Mouse (Mus musculus) ES-E14 (cell line): Measurements from ENCODE around the gene Mt2. TPM values are rescaled to one million over a fixed set of nuclear protein-coding genes. Genes with fewer than 3 reads are reported as not detected.
"Not testable (repeated sequence)": the region's sequence is repeated elsewhere in the genome, so short reads cannot be mapped to it uniquely, and the experiment has no call there.

Source experiments
- DNase-seq: peaks from one replicate; pipeline ENCODE4 v3.0.0-alpha.2; 2013; ENCODE audit warnings: low read depth, low spot score
- H3K27ac ChIP-seq: 2 replicates; pipeline ENCODE4 v1.5.1; 2012; ENCODE audit warnings: low read depth, mild to moderate bottlenecking, low read length, moderate library complexity, mixed read lengths; ENCODE audit not compliant: poor library complexity, insufficient read depth, severe bottlenecking
- H3K36me3 ChIP-seq: 2 replicates; pipeline ENCODE4 v1.6.1; 2012; ENCODE audit warnings: mild to moderate bottlenecking, low read length, moderate library complexity, mixed read lengths; ENCODE audit not compliant: control insufficient read depth, poor library complexity, insufficient read depth, severe bottlenecking
- H3K4me1 ChIP-seq, 2 experiments: fragments of 150-350 bp in 1 of 2; sonication (generic) in 1 of 2; 2 replicates each; pipeline ENCODE4 v1.6.1; 2012; ENCODE audit warnings: low read length in 2 of 2, mild to moderate bottlenecking in 1 of 2, mixed read lengths in 1 of 2; ENCODE audit not compliant: control insufficient read depth in 2 of 2, insufficient read depth in 2 of 2, poor library complexity in 1 of 2
- H3K4me3 ChIP-seq, 2 experiments: fragments of 150-350 bp in 1 of 2; sonication (generic) in 1 of 2; 2 replicates each; pipeline ENCODE4 v1.5.1; 2012; ENCODE audit warnings: low read length in 2 of 2, low read depth in 1 of 2, mild to moderate bottlenecking in 1 of 2, mixed read lengths in 1 of 2; ENCODE audit not compliant: insufficient read depth in 1 of 2, poor library complexity in 1 of 2, severe bottlenecking in 1 of 2
- H3K9ac ChIP-seq: 2 replicates; pipeline ENCODE4 v1.6.1; 2012; ENCODE audit warnings: low read depth, mild to moderate bottlenecking, low read length, mixed read lengths; ENCODE audit not compliant: poor library complexity, insufficient read depth, severe bottlenecking
- H3K9me3 ChIP-seq: fragments of 150-350 bp; sonication (generic); 2 replicates; pipeline ENCODE4 v1.6.1; 2012; ENCODE audit warnings: low read depth, mild to moderate bottlenecking, low read length; ENCODE audit not compliant: control insufficient read depth, insufficient read depth
- CHD2 ChIP-seq: IDR thresholded peaks from 2 replicates; pipeline ENCODE4 v1.6.1; 2014; ENCODE audit warnings: mild to moderate bottlenecking, low read depth, low read length, inconsistent platforms
- HCFC1 ChIP-seq: IDR thresholded peaks from 2 replicates; pipeline ENCODE4 v1.6.1; 2012; ENCODE audit warnings: low read length, inconsistent platforms, borderline replicate concordance; ENCODE audit not compliant: insufficient read depth
- MAFK ChIP-seq: IDR thresholded peaks from 2 replicates; pipeline ENCODE4 v1.6.1; 2014; ENCODE audit warnings: mild to moderate bottlenecking, low read depth, low read length, inconsistent platforms; ENCODE audit not compliant: insufficient read depth
- ZC3H11A ChIP-seq: IDR thresholded peaks from 2 replicates; pipeline ENCODE4 v1.6.1; 2012; ENCODE audit warnings: low read depth, mild to moderate bottlenecking, inconsistent platforms, low read length, borderline replicate concordance
- ZNF384 ChIP-seq: IDR thresholded peaks from 2 replicates; pipeline ENCODE4 v1.6.1; 2012; ENCODE audit warnings: low read depth, low read length, inconsistent platforms
- in situ Hi-C, 2 experiments: fragments of 600-800 bp; cut with MboI; formaldehyde crosslinking; loops; one replicate each; pipeline ENCODE4 v1.15.1; 2025; ENCODE audit warnings: low sequenced_read_pairs in 2 of 2, inconsistent platforms in 1 of 2; ENCODE audit not compliant: unreplicated experiment in 2 of 2
- total RNA-seq: library from RNA; depleted of rRNA; stranded (reverse); fragments of 300-350 nt; gene quantifications from 2 replicates; pipeline ENCODE4 v1.2.3, GENCODE M21; 2012

The Mt2 gene
- total RNA-seq, 1 experiment, result 635 TPM

GRCm38 (mm10) chr8:94130126-94130525 is 42.3 kb upstream of the Mt2 start:
- DNase-seq, result no peak
- no peak overlapping the region for H3K9ac ChIP-seq
- no peak for TF ChIP-seq MAFK
- TF ChIP-seq ZC3H11A, result no peak
- TF ChIP-seq CHD2, result no peak
- TF ChIP-seq HCFC1, result no peak
- TF ChIP-seq ZNF384, result no peak
- H3K9me3 ChIP-seq, result no peaks in the 10 kb centered on the region
- in situ Hi-C loops, result no loop called here
- no peaks in the 10 kb centered on the region for H3K36me3 ChIP-seq
- no peaks in the 10 kb centered on the region for H3K4me1 ChIP-seq
- no peak overlapping the region for H3K4me3 ChIP-seq
- no peak overlapping the region for H3K27ac ChIP-seq

- H3K9ac ChIP-seq, result no peak overlapping the region
- no peak for DNase-seq
- in situ Hi-C loops, result no loop called here
- TF ChIP-seq ZNF384 (no peak), MAFK (no peak), HCFC1 (no peak), CHD2 (no peak), ZC3H11A (no peak)
- H3K36me3 ChIP-seq, result no peaks in the 10 kb centered on the region
- H3K4me3 ChIP-seq, result no peak overlapping the region
- H3K27ac ChIP-seq, result no peak overlapping the region
- peaks cover 0 to 3% of the 10 kb centered on the region in 2 experiments; a peak in 1 of 4 replicates for H3K4me1 ChIP-seq
- no peaks in the 10 kb centered on the region for H3K9me3 ChIP-seq
These were observed 40.4 kb upstream of the Mt2 start for GRCm38 (mm10) chr8:94132096-94132495.

GRCm38 (mm10) chr8:94134601-94135000 is 37.9 kb upstream of the Mt2 start:
- TF ChIP-seq MAFK, result peak; percentile 48; the same call in 1 of the 2 replicates
- H3K4me1 ChIP-seq, H3K27ac ChIP-seq, in situ Hi-C loops, H3K9me3 ChIP-seq, H3K4me3 ChIP-seq, H3K9ac ChIP-seq, H3K36me3 ChIP-seq, DNase-seq: not testable (repeated sequence)

- TF ChIP-seq CHD2 (no peak), HCFC1 (no peak), ZC3H11A (no peak), MAFK (no peak)
- H3K27ac ChIP-seq, result no peak overlapping the region
- no peaks in the 10 kb centered on the region for H3K9me3 ChIP-seq
- no peak overlapping the region for H3K9ac ChIP-seq
- no peak overlapping the region for H3K4me3 ChIP-seq
- H3K36me3 ChIP-seq, result no peaks in the 10 kb centered on the region
- no peak for DNase-seq
- peaks cover 0 to 3% of the 10 kb centered on the region in 2 experiments; a peak in 1 of 4 replicates for H3K4me1 ChIP-seq
- in situ Hi-C loops, result no loop called here
These were observed 36.9 kb upstream of the Mt2 start for GRCm38 (mm10) chr8:94135556-94135955.

- in situ Hi-C loops, result no loop called here
- Histone ChIP-seq H3K9me3 (no peaks in the 10 kb centered on the region), H3K4me1 (peaks cover 0 to 3% of the 10 kb centered on the region in 2 experiments; a peak in 1 of 4 replicates), H3K9ac (no peak overlapping the region), H3K27ac (no peak overlapping the region), H3K36me3 (no peaks in the 10 kb centered on the region), H3K4me3 (no peak overlapping the region)
- TF ChIP-seq CHD2 (no peak), HCFC1 (no peak), ZNF384 (no peak), MAFK (no peak), ZC3H11A (no peak)
- DNase-seq, result no peak
These were observed 36.3 kb upstream of the Mt2 start for GRCm38 (mm10) chr8:94136192-94136591.
